Mouse (Mus musculus) kidney, postnatal 14 days (tissue): ENCODE results near the gene Fam53b.

Experiments used
- DNase-seq: peaks from one replicate; pipeline ENCODE4 v3.0.0; 2022; ENCODE audit warnings: mixed read lengths

Fam53b gene

DNA sequence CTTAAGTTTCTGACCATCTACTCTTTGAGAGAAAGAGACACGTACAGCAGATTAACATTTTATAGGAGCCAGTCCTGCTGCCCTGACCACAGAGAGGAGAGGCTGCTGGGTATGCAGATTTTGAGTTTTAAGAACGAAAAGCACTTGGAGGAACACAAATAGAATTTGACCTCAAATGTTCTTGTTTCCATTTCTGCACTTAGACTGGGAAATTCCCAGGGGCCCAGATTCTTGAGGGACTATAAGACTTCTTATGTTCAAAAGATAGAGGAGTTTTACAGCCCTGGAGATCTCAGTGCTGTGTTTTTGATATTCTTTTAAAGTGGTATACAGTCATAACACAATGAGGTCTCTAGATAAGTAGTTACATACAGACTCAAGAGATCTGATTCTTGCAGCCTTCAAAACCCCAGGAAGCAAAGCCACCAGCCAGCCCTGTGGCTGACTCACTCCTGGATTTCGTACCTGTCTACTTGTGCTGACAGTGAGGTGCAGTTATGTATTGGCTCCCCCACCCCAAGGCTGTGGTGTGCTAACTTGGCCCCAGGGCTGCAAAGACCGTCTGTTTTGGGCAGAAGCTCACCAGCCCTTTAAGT lies 48.7 kb downstream of the Fam53b start:
- no peak for DNase-seq

GRCm38 (mm10) chr7:132764314-132764713 lies 49.4 kb downstream of the Fam53b start:
- no peak for DNase-seq

GRCm38 (mm10) chr7:132763911-132764310 lies 49.8 kb downstream of the Fam53b start:
- no peak for DNase-seq

DNA sequence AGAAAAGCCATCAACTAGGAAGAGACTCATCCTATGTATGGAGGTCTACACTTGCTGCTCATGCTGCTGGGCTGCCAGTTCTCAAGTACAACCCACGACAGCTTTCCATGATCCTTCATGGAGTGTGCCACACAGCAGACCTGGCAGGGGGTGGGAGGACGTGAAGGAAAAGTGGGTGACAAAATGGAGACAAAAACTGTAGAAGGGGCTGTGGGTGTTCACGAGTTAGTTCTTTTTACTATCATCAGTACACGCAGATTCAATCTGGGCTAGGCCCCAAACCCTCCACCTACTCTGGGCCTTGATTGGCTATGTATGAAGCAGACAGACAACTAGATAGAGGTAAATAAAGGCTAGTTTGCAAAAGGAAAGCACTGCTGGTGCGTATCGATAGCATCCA lies 50.3 kb downstream of the Fam53b start:
- no peak for DNase-seq

DNA sequence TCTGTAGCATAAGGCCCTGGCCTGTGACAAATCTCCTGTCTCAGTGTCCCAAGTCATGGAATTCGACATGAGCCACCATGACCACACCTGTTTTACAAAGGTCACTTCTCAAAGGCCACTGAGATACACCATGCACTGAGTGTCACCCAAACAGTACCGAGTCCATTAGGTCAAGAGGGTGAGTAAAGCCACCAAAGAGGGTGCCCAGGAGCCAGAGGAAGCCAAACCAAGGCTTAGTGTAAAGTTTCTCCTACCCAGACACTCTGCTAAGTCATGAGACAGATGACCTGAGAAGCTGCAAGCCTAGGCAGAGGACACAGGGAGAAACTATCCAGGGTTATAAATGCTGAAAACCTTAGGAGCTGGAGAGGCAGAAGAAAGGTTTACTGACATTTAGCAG lies 52.3 kb downstream of the Fam53b start:
- no peak for DNase-seq

- no peak for DNase-seq
Observed at GRCm38 (mm10) chr7:132760589-132761180, 53.0 kb downstream of the Fam53b start.

- DNase-seq, result no peak
Observed at GRCm38 (mm10) chr7:132759926-132760325, 53.8 kb downstream of the Fam53b start.

DNA sequence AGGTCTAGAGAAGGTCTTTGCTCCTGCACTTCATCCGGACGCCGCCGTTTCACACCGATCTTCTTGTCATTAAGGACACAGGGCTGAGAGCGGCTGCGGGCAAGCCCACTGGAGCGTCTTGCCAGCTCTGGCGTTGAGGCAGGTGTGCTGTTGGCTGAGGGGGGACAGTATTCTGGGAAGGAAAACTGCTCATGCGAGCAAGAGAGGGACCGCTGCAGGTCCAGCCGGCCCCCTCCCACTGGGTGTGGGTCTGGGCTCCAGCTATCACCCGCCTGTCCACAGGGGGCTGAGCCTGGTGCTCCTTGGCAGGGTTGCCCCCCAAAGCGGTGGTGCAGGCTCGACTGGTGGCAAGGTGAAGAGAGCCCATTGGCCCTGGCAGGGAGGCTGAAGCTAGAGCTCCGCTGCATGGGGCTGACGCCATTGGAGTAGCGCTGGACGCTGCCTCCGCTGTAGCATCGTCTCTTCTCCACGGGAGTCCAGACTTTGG lies 54.2 kb downstream of the Fam53b start:
- no peak for DNase-seq

GRCm38 (mm10) chr7:132758875-132759274 lies 54.8 kb downstream of the Fam53b start:
- no peak for DNase-seq

GRCm38 (mm10) chr7:132756325-132756724 lies 57.4 kb downstream of the Fam53b start:
- no peak for DNase-seq

DNA sequence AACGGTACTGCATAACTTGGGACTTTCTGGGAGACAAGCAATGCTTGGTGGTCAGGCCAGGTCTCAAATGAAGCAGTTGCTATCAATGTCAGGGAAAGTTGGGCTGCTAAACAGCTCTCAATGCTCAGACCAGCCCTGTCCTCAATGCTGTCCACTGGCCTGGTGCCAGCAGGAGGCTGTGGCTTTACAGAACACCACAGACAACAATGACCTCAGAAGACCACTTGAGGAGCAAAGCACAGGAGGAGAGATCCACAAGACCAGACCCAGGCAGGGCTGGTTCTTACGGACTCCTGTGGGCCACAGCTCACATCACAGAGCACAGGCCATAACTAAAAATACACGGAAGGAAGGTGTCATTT lies 59.3 kb downstream of the Fam53b start:
- DNase-seq, result peak; percentile 63

DNA sequence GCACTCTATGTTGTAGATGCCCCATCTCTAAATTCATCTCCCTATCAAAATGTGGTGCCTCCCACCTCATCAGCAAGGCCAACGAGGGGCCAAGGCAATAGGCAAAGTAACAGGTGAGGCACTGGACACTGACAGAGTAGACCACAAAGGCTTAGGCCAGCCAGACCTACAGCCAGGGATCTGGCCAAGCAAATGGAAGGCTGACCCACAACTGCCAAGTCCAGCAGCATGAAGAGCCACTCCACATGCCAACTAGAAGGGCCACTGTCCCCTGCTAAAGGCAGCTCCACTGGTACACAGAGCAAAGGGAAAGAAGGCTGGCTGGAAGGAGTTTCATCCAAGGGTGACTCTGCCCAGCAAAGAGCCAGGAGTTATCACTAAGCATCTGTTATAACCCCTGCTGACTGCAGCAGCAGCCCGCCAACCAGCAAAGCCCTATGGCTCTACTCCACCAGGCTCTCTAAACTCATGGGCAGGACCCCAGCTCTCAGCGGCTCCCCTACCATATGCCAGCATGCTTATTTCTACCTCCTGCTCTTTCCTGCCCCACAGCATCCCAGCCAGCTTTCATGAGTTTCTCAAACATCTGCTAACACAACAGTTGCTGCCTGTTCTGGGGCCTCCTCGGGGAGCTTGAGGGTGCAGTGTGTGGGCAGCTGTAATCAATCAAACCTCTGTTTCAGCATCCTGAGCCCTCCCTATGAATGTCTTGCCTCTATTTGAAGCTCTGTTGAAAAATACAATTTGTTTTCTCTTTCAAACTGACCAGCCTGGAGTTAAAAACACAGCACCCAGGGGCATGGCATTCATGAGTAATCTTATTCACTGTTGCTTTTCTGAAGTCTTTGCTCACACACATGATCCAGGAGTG lies 59.9 kb downstream of the Fam53b start:
- no peak for DNase-seq

GRCm38 (mm10) chr7:132751716-132752115 lies 62.0 kb downstream of the Fam53b start:
- DNase-seq, result peak; percentile 69

DNA sequence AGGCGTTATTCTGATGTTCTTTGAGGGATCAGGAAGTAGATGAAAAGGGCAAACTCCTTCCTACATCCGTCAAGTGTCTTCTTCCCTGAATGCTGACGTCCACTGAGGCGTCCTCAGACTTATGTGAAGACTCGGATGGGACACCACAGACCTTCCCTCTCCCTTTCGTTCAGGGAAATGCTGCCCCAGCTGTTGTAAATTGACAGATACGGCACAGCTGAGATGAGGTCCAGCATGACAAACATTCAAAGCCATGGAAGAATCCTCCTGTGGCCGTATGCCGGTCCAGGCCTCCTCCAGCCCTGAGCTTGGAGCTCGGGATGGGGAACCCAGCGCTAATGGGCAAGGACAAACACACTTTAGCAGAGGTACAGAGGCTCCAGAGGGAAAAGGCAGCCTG lies 64.2 kb downstream of the Fam53b start:
- no peak for DNase-seq

DNA sequence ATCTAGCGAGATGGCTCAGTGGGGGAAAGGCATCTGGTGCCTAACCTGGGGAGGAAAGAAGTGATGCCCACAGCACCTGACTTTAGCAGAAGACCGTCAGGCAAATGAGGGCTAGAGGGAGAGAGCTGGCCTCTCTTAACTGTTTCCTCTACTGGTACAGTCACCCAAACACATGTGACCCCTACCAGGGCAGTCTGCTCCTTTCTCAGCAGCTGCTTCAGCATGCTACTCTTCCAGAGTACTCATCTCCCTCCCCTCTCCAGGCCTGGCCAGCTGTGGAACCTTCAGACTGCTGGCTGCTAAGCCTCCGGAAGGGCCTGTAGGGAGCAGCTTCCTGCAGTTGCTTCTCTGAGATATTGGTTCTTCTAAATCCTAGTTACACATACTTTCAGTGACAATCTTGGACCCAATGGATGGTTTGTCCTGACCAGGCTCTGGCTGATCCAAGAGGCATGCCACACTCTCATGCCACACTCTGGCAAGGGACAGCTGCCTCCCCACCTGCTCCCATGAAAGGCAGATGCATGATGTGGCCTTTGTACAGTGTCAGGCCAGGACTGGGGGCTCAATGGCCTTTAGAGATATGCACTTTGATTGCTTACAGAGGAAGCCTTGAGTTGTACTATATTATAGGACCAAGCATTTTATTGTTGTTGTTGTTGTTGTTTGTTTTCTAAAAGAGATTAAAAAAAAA lies 65.5 kb downstream of the Fam53b start:
- peak; percentile 32 for DNase-seq

- DNase-seq, result no peak
Observed at GRCm38 (mm10) chr7:132747096-132747495, 66.6 kb downstream of the Fam53b start.

DNA sequence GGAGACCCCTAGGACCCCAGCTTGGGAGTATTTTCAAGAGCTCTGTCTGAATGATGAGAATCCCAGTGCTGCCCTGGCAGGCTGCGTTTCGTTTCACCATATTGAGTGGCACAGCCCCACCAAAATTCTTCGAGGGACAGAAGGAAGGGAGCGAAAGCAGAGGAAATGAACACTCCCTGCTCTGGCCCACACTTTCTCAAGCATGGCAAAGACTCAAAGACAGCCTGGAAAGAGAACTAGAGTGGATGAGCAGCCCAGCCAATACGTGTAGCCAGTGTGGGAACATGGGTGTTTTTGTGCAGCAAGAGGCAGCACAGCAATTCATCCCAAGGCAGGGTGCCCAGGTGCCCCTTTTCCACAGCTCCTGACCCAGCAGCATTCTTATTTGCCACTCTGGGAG lies 70.8 kb downstream of the Fam53b start:
- DNase-seq, result no peak

DNA sequence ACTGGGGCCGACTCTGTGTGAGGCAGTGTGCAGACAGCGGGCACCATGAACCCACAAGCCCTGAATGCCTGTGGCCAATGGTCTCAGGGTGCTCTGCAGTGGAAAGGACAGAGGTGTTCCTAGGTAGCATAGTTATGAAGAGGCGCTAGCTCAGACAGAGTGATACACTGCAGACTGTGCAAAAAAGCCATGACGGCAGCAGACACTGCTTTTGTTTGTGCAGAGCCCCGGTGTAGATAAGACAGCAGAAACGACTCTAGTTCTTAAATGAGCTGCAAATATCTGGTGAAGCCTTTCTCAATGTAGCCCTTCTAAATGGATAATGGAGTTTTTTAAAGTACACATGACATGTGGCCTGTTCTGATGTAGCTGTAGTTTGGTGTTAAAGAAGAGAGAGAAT lies 73.9 kb downstream of the Fam53b start:
- no peak for DNase-seq

DNA sequence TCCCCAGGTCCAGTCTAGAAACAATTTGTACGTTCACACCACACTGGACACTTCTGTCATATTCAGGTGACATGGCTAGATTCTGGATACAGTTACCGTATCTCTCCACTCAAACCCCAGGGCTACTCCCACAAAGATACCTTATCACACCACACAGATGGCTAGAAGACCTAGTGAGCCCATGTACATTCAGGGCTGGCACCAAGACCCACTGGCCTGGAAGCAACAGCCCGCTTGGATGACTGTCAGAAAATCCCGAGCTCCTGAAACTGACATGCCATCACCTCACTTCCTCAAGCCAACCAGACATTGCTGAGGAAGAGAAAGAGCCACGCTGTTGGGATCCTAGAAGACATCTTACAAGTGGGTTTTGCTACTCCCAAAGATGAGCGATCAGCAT lies 74.8 kb downstream of the Fam53b start:
- no peak for DNase-seq

DNA sequence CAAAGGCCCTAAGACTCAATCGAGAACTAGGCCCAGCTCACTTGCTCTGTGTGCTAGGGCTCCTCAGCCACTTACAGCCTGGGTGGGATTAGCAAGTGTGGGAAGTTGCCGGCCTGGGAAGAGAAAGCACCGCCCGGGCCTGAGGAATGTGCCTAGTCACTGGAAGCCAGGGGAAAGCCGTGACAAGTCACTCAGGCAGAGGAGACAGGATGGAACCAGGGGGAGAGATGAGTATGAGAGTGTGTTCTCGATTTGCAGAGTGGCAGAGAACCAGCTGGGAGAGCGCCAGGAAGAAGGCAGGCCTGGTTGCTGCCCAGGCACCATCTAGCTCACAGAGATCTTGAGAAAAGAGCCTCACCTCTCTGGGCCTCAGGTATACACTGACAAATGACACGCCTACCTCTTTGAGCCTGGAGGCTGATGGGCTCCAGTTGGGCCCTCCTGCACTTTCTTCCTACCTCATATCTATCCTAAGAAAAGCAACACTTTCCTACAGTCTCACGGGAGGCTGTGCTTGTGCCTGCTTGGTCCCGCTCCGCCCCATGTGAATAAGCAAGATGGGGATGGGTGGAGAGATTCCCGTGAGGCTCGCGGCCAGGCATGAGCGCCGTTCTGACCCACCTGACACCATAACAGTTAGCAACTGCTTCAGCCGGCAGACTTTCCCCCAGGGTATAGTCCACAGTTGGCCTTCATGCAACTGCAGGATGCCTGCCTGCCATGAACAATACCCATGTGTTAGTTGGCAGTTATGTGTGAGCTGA lies 77.4 kb downstream of the Fam53b start:
- DNase-seq, result peak; percentile 75

- peak; percentile 70 for DNase-seq
Observed at GRCm38 (mm10) chr7:132735145-132735544, 78.5 kb downstream of the Fam53b start.

- no peak for DNase-seq
Observed at GRCm38 (mm10) chr7:132734222-132734621, 79.5 kb downstream of the Fam53b start.

DNA sequence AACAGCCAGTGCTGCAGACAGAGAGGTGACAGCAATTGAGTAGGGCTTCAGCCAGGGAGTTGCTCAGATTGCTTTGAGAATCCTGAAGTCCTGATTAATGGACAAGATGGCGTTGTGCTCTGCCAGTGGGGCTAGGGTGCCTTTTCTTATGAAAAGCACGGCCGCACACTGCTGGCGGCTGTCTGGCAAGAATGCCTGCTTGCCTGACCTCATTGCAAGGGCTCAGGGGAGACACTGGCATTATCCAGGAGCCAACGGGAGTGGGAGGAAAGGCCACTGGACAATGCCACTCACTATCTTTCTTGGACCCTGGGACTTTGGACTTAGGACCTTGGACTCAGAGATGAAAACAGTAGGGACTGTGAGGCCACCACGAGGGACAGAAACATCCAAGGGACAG lies 80.2 kb downstream of the Fam53b start:
- peak; percentile 66 for DNase-seq
